Mouse (Mus musculus): ENCODE data around the gene Tk1. TPM values are rescaled to one million over a fixed set of nuclear protein-coding genes. Genes with fewer than 3 reads are reported as not detected.
"Not testable (repeated sequence)": the region's sequence is repeated elsewhere in the genome, so short reads cannot be mapped to it uniquely, and the experiment has no call there.

Gene Tk1
- polyA plus RNA-seq, 1 experiment from 2014 or later = 57.9 TPM

- no peak overlapping the region for H3K4me2 ChIP-seq (replicated peaks)
- H3K4me1 ChIP-seq = peaks cover 44% of the 10 kb centered on the region
- peaks cover 5% of the 10 kb centered on the region; the same call in 1 of the 2 replicates for H3K36me3 ChIP-seq
Measured at GRCm38 (mm10) chr11:117827386-117827785, 1.5 kb upstream of the Tk1 start.

GRCm38 (mm10) chr11:117826916-117827315 lies 1.0 kb upstream of the Tk1 start:
- H3K36me3 ChIP-seq = peaks cover 6% of the 10 kb centered on the region; the same call in 1 of the 2 replicates
- no peak overlapping the region for H3K4me3 ChIP-seq
- peaks cover 39% of the 10 kb centered on the region for H3K4me1 ChIP-seq
- peak overlapping the region; percentile 90; the same call in 1 of the 2 replicates for H3K4me2 ChIP-seq (replicated peaks)
- ATAC-seq (ENCODE audit: low FRiP score) = no peak
- whole genome bisulfite sequencing = 71% methylated on average over 8 of the region's 8 CpGs
- no peaks in the 10 kb centered on the region for H3K9me3 ChIP-seq (replicated peaks)
- H3K9ac ChIP-seq = no peak overlapping the region
- H3K27me3 ChIP-seq = no peaks in the 10 kb centered on the region
- no peak overlapping the region for H3K27ac ChIP-seq

More at GRCm38 (mm10) chr11:117827386-117827785, 1.5 kb upstream of the Tk1 start:
- Histone ChIP-seq H3K9ac (no peak overlapping the region), H3K9me3 (replicated peaks) (no peaks in the 10 kb centered on the region), H3K4me3 (no peak overlapping the region), H3K27ac (no peak overlapping the region), H3K27me3 (no peaks in the 10 kb centered on the region)
- 75% methylated on average over 3 of the region's 3 CpGs for WGBS
- ATAC-seq (ENCODE audit: low FRiP score) = no peak

- Histone ChIP-seq H3K4me2 (replicated peaks) (peak overlapping the region; percentile 90), H3K36me3 (peaks cover 6% of the 10 kb centered on the region; the same call in 1 of the 2 replicates), H3K4me3 (peak overlapping the region; percentile 46), H3K27ac (peak overlapping the region; percentile 75), H3K4me1 (peaks cover 39% of the 10 kb centered on the region), H3K9ac (peak overlapping the region; percentile 71), H3K9me3 (replicated peaks) (no peaks in the 10 kb centered on the region), H3K27me3 (no peaks in the 10 kb centered on the region)
- 9% methylated on average over 5 of the region's 5 CpGs for WGBS
- ATAC-seq (ENCODE audit: low FRiP score) = peak; percentile 38; the same call in 1 of the 2 replicates
Measured at GRCm38 (mm10) chr11:117826164-117826563, 272 bp upstream of the Tk1 start.

GRCm38 (mm10) chr11:117824060-117824969 lies 1.6 kb downstream of the Tk1 start:
- no peaks in the 10 kb centered on the region for H3K27me3 ChIP-seq
- ATAC-seq (ENCODE audit: low FRiP score) = peak; percentile 78
- H3K4me3 ChIP-seq = peak overlapping the region; percentile 46
- H3K27ac ChIP-seq = no peak overlapping the region
- H3K4me1 ChIP-seq = peaks cover 40% of the 10 kb centered on the region
- H3K4me2 ChIP-seq (replicated peaks) = peak overlapping the region; percentile 90
- peaks cover 6% of the 10 kb centered on the region; the same call in 1 of the 2 replicates for H3K36me3 ChIP-seq
- WGBS = 26% methylated on average over 23 of the region's 23 CpGs
- H3K9ac ChIP-seq = peak overlapping the region; percentile 57
- H3K9me3 ChIP-seq (replicated peaks) = no peaks in the 10 kb centered on the region

- Histone ChIP-seq H3K4me1 (peaks cover 37% of the 10 kb centered on the region), H3K4me2 (replicated peaks) (no peak overlapping the region), H3K36me3 (peaks cover 9% of the 10 kb centered on the region), H3K27me3 (no peaks in the 10 kb centered on the region), H3K27ac (no peak overlapping the region), H3K9ac (no peak overlapping the region), H3K9me3 (replicated peaks) (no peaks in the 10 kb centered on the region), H3K4me3 (no peak overlapping the region)
- ATAC-seq (ENCODE audit: low FRiP score) = no peak
- 97% methylated on average over 6 of the region's 6 CpGs for WGBS
Measured at GRCm38 (mm10) chr11:117823411-117823810, 2.5 kb downstream of the Tk1 start.

DNA sequence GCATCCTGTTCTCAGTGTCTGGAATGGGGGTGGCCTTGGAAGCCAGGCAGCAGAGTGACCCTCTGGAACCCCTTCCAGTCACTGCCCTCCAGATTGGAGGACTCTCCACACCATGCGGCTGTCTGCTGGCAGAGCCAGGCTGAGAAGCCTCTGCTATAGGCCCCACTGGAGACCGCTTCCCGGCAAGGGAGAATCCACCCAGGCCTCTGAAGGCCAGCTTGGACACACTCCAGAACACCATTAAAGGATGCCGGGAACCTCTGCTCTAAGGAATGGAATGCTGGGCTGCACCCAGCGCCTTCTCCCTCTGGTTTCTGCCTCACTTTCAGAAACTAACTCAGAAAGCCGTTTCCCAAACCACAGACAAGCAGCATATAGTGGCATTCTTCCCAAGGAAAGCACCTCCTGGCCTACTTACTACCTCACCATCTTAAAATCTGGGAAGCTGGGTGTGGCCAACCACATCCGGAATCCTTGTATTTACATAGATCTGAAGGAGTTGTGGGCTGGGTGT lies 3.1 kb downstream of the Tk1 start:
- H3K9ac ChIP-seq = no peak overlapping the region
- no peaks in the 10 kb centered on the region for H3K27me3 ChIP-seq
- peaks cover 31% of the 10 kb centered on the region for H3K4me1 ChIP-seq
- H3K36me3 ChIP-seq = peaks cover 9% of the 10 kb centered on the region
- H3K27ac ChIP-seq = no peak overlapping the region
- ATAC-seq (ENCODE audit: low FRiP score) = no peak
- 92% methylated on average over 7 of the region's 7 CpGs for WGBS
- H3K4me3 ChIP-seq = no peak overlapping the region
- H3K9me3 ChIP-seq (replicated peaks) = no peaks in the 10 kb centered on the region
- H3K4me2 ChIP-seq (replicated peaks) = no peak overlapping the region

- peaks cover 29% of the 10 kb centered on the region for H3K4me1 ChIP-seq
- H3K27ac ChIP-seq = no peak overlapping the region
- no peak for ATAC-seq (ENCODE audit: low FRiP score)
- peaks cover 9% of the 10 kb centered on the region for H3K36me3 ChIP-seq
- H3K27me3 ChIP-seq = no peaks in the 10 kb centered on the region
- H3K4me3 ChIP-seq = no peak overlapping the region
- no peaks in the 10 kb centered on the region for H3K9me3 ChIP-seq (replicated peaks)
- no peak overlapping the region for H3K4me2 ChIP-seq (replicated peaks)
- no peak overlapping the region for H3K9ac ChIP-seq
- WGBS = 85% methylated on average over 9 of the region's 9 CpGs
Measured at GRCm38 (mm10) chr11:117821868-117822267, 4.0 kb downstream of the Tk1 start.

DNA sequence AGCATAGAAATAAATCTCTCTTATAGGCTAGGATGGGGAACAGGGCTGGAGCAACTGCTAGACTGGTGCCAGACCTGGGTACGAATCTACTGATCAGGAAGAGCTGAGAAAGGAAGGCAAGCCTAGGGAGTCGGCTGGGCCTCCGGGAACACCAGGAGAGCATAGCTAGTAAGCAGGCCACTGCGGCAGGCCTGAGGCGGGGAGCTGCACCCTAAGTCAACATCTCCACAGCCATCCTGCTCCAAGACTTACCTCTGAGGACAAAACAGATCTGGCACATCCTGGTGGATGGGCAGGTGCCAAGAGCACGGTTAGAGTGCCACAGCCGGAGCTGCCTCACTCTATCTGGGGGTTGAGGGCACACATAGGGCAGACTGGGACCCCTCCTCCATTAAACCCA lies 5.7 kb downstream of the Tk1 start:
- Histone ChIP-seq H3K4me2 (replicated peaks) (no peak overlapping the region), H3K4me1 (peaks cover 13% of the 10 kb centered on the region), H3K27me3 (no peaks in the 10 kb centered on the region), H3K27ac (no peak overlapping the region), H3K4me3 (no peak overlapping the region), H3K36me3 (peaks cover 16% of the 10 kb centered on the region), H3K9me3 (replicated peaks) (no peaks in the 10 kb centered on the region), H3K9ac (no peak overlapping the region)
- no peak for ATAC-seq (ENCODE audit: low FRiP score)
- 96% methylated on average over 7 of the region's 7 CpGs for WGBS

DNA sequence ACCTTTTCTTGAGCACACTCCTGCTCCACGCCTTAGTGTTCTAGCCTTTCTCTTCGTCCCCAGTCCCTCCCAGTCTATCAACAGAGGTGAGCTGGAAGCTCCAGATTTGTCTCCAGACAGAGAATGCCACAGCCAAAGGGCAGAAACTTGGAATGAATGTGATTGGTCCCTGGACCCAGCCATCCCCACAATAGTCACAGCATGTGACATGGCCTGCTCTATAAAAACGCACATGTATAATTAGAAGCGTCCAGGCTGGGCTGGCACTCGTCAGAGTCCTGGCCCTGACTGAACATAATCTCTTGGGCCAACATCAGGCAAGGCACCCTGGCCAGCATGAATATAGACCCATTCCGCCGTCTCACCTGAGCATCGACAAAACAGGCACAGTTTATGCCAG lies 6.8 kb downstream of the Tk1 start:
- Histone ChIP-seq H3K36me3 (peaks cover 24% of the 10 kb centered on the region), H3K9ac (no peak overlapping the region), H3K9me3 (replicated peaks) (no peaks in the 10 kb centered on the region), H3K27ac (peak overlapping the region; percentile 23; the same call in 1 of the 2 replicates), H3K4me1 (peaks cover 6% of the 10 kb centered on the region), H3K4me2 (replicated peaks) (no peak overlapping the region), H3K27me3 (no peaks in the 10 kb centered on the region), H3K4me3 (no peak overlapping the region)
- no peak for ATAC-seq (ENCODE audit: low FRiP score)
- WGBS = 74% methylated on average over 8 of the region's 8 CpGs

DNA sequence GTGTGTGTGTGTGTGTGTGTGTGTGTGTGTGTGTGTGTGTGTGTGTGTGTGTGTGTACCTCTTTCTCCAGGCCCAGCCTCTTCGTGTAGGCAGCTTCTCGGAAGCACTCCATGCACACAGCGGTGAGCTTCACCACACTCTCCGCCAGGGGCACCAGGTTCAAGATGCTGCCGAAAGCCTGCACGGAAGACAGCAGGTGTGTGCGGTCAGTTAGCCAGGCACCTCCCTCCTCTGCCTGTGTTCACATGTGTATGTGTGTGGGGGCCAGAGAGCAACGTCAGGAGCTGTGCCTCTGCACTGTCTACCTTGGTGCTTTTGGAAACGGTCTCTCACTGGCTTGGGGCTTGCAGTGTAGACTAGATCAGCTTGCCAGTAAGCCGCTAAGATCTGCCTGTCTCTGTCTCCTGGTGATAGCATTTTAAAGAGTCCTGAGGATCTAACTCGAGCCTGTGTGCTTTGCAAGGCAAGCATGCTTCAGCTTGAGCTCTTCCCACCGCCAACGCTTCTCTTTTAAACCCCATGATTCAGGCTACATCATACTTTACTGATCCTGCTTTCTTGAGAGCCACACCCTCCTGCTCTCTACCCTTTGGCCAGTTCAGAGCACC lies 9.4 kb downstream of the Tk1 start:
- peaks cover 4% of the 10 kb centered on the region; the same call in 1 of the 2 replicates for H3K4me1 ChIP-seq
- peaks cover 34% of the 10 kb centered on the region for H3K36me3 ChIP-seq
- no peak overlapping the region for H3K4me3 ChIP-seq
- WGBS = 92% methylated on average over 13 of the region's 13 CpGs
- no peak overlapping the region for H3K4me2 ChIP-seq (replicated peaks)
- H3K27me3 ChIP-seq = no peaks in the 10 kb centered on the region
- H3K9me3 ChIP-seq (replicated peaks) = no peaks in the 10 kb centered on the region
- no peak overlapping the region for H3K9ac ChIP-seq
- H3K27ac ChIP-seq = no peak overlapping the region
- ATAC-seq (ENCODE audit: low FRiP score) = no peak

DNA sequence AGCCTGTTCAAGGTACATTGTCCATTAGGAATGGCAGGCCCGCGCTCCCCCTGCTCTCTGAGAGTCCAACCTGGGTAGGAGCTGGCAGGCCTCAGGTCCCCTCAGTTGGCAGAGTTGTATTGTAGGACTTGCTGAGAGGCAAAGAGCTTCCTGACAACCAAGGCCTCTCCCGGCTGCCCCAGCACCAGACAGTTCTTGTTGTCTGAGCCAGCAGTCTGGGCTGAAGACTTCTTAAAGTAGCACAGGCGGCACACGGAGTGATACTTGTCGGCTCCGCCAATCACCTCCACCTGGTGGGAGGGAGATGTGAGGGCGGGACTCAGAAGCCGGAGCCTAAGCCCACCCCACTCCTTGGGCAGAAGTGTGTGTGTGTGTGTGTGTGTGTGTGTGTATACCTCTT lies 10.0 kb downstream of the Tk1 start:
- ATAC-seq (ENCODE audit: low FRiP score); H3K27me3 ChIP-seq; H3K9ac ChIP-seq; H3K4me2 ChIP-seq (replicated peaks); H3K4me1 ChIP-seq; H3K27ac ChIP-seq; H3K9me3 ChIP-seq (replicated peaks); H3K4me3 ChIP-seq: not testable (repeated sequence)
- peaks cover 34% of the 10 kb centered on the region for H3K36me3 ChIP-seq
- 86% methylated on average over 9 of the region's 9 CpGs for WGBS

- Histone ChIP-seq H3K4me1 (peaks cover 18% of the 10 kb centered on the region), H3K4me3 (no peak overlapping the region), H3K36me3 (peaks cover 34% of the 10 kb centered on the region), H3K27me3 (peaks cover 5% of the 10 kb centered on the region), H3K9me3 (replicated peaks) (no peaks in the 10 kb centered on the region), H3K27ac (no peak overlapping the region), H3K9ac (no peak overlapping the region), H3K4me2 (replicated peaks) (no peak overlapping the region)
- no peak for ATAC-seq (ENCODE audit: low FRiP score)
- WGBS = 94% methylated on average over 6 of the region's 6 CpGs
Measured at GRCm38 (mm10) chr11:117814704-117815366, 11.1 kb downstream of the Tk1 start.

All from hindbrain, embryonic 12.5 days (tissue).